Mouse (Mus musculus): ENCODE data around the gene Tas2r136. TPM values are rescaled to one million over a fixed set of nuclear protein-coding genes. Genes with fewer than 3 reads are reported as not detected.

Tas2r136 gene
- total and polyA plus RNA-seq, 3 experiments: not detected

DNA sequence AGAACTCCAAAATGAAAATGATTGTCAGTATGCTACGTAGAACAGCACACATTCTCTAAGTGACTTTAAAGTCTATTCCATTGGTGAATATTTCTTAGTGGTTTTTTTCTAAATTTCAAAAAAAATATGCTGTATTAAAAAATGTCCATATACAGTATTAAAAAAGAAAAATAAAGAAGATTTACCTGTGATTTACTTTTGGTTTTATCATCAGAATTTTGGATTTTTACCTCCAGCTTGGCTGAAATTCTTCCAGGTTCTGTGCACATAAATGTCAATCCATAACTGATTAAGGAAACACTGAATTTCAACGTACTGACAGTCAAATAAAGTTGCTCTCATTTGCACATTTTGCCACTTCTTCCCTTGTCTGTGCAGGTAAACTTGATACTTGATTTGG, 40.0 kb downstream of the Tas2r136 start, which contains the start of gene Tas2r115:
Gene Tas2r115 (minus strand): TSS at position 101 of the 400 bp plus-strand sequence.
- no peaks in the 10 kb centered on the region for H3K4me1 ChIP-seq (ENCODE audit: control insufficient read depth, insufficient read depth, low read length)

More for the DNA sequence above, 40.0 kb downstream of the Tas2r136 start, which contains the start of gene Tas2r115:
- no peak for DNase-seq
- Histone ChIP-seq H3K4me3 (no peak within 1 kb of the TSS), H3K36me3 (ENCODE audit: control insufficient read depth, insufficient read depth, low read length) (no peaks in the 10 kb centered on the region), H3K27me3 (ENCODE audit: control insufficient read depth, insufficient read depth, low read length) (no peaks in the 10 kb centered on the region), H3K9ac (ENCODE audit: low read depth, low read length) (no peak within 1 kb of the TSS), H3K27ac (no peak within 1 kb of the TSS), H3K79me2 (replicated peaks; ENCODE audit: control insufficient read depth, insufficient read depth, low read length) (no peaks in the 10 kb centered on the region)
- intact Hi-C loops (cut with DNase I): no loop called here
- WGBS: 61% methylated on average over 2 of the region's 2 CpGs
- TF ChIP-seq CTCF (IDR thresholded peaks at IDR 0.05) (no peak), EP300 (IDR thresholded peaks at IDR 0.05; ENCODE audit: insufficient read depth, low read depth, low read length) (no peak), POLR2A (IDR thresholded peaks at IDR 0.05; ENCODE audit: insufficient read depth, low read depth, low read length) (no peak)

Other genes with a start within 250 kb of the Tas2r136 start
- gene Prh1, start 208.4 kb downstream of the Tas2r136 start, total RNA-seq (2021): not detected
- not detected in 2 replicates for gene Prh1, start 208.4 kb downstream of the Tas2r136 start, polyA plus RNA-seq (2012; rRNA removed)
- gene Prp2, start 182.2 kb downstream of the Tas2r136 start, total RNA-seq (2021): not detected
- gene Prp2, start 182.2 kb downstream of the Tas2r136 start, polyA plus RNA-seq (2012; rRNA removed): not detected in 2 replicates
- gene A630073D07Rik, start 126.6 kb downstream of the Tas2r136 start, total RNA-seq (2021): not detected
- not detected in 2 replicates for gene A630073D07Rik, start 126.6 kb downstream of the Tas2r136 start, polyA plus RNA-seq (2012; rRNA removed)
- not detected for gene Tas2r120, start 121.2 kb downstream of the Tas2r136 start, total RNA-seq (2021)
- gene Tas2r120, start 121.2 kb downstream of the Tas2r136 start, polyA plus RNA-seq (2012; rRNA removed): not detected in 2 replicates
- not detected for gene Tas2r121, start 77.2 kb downstream of the Tas2r136 start, total RNA-seq (2021)
- gene Tas2r121, start 77.2 kb downstream of the Tas2r136 start, polyA plus RNA-seq (2012; rRNA removed): not detected in 2 replicates
- gene Tas2r122, start 66.2 kb downstream of the Tas2r136 start, total RNA-seq (2021): not detected
- not detected in 2 replicates for gene Tas2r122, start 66.2 kb downstream of the Tas2r136 start, polyA plus RNA-seq (2012; rRNA removed)
- not detected for gene Tas2r115, start 40.1 kb downstream of the Tas2r136 start, total RNA-seq (2021)
- not detected in 2 replicates for gene Tas2r115, start 40.1 kb downstream of the Tas2r136 start, polyA plus RNA-seq (2012; rRNA removed)
- gene Tas2r124, start 23.4 kb downstream of the Tas2r136 start, total RNA-seq (2021): not detected
- not detected in 2 replicates for gene Tas2r124, start 23.4 kb downstream of the Tas2r136 start, polyA plus RNA-seq (2012; rRNA removed)
- gene Tas2r102, start 16.0 kb downstream of the Tas2r136 start, total RNA-seq (2021): not detected
- gene Tas2r102, start 16.0 kb downstream of the Tas2r136 start, polyA plus RNA-seq (2012; rRNA removed): not detected in 2 replicates
- gene Tas2r117, start 24.7 kb upstream of the Tas2r136 start, total RNA-seq (2021): not detected
- not detected in 2 replicates for gene Tas2r117, start 24.7 kb upstream of the Tas2r136 start, polyA plus RNA-seq (2012; rRNA removed)
- not detected for gene Tas2r123, start 69.0 kb upstream of the Tas2r136 start, total RNA-seq (2021)
- gene Tas2r123, start 69.0 kb upstream of the Tas2r136 start, polyA plus RNA-seq (2012; rRNA removed): not detected in 2 replicates
- gene Tas2r116, start 77.3 kb upstream of the Tas2r136 start, total RNA-seq (2021): not detected
- not detected in 2 replicates for gene Tas2r116, start 77.3 kb upstream of the Tas2r136 start, polyA plus RNA-seq (2012; rRNA removed)
- not detected for gene Tas2r110, start 89.8 kb upstream of the Tas2r136 start, total RNA-seq (2021)
- not detected in 2 replicates for gene Tas2r110, start 89.8 kb upstream of the Tas2r136 start, polyA plus RNA-seq (2012; rRNA removed)
- not detected for gene Tas2r113, start 114.8 kb upstream of the Tas2r136 start, total RNA-seq (2021)
- not detected in 2 replicates for gene Tas2r113, start 114.8 kb upstream of the Tas2r136 start, polyA plus RNA-seq (2012; rRNA removed)
- not detected for gene Tas2r125, start 131.5 kb upstream of the Tas2r136 start, total RNA-seq (2021)
- not detected in 2 replicates for gene Tas2r125, start 131.5 kb upstream of the Tas2r136 start, polyA plus RNA-seq (2012; rRNA removed)
- gene Tas2r129, start 172.9 kb upstream of the Tas2r136 start, total RNA-seq (2021): not detected
- gene Tas2r129, start 172.9 kb upstream of the Tas2r136 start, polyA plus RNA-seq (2012; rRNA removed): not detected in 2 replicates
- gene Tas2r131, start 179.8 kb upstream of the Tas2r136 start, total RNA-seq (2021): not detected
- not detected in 2 replicates for gene Tas2r131, start 179.8 kb upstream of the Tas2r136 start, polyA plus RNA-seq (2012; rRNA removed)
- gene Tas2r109, start 202.8 kb upstream of the Tas2r136 start, total RNA-seq (2021): not detected
- gene Tas2r109, start 202.8 kb upstream of the Tas2r136 start, polyA plus RNA-seq (2012; rRNA removed): not detected in 2 replicates